Mouse (Mus musculus): ENCODE results near the gene Idua. TPM values are rescaled to one million over a fixed set of nuclear protein-coding genes. Genes with fewer than 3 reads are reported as not detected.

Gene Idua
- polyA plus RNA-seq, 1 experiment: 0.06 TPM

- Histone ChIP-seq H3K4me3 (replicated peaks) (no peak overlapping the region), H3K9me3 (ENCODE audit: control insufficient read depth, low read length) (no peaks in the 10 kb centered on the region), H3K36me3 (ENCODE audit: control insufficient read depth) (peaks cover 22% of the 10 kb centered on the region), H3K4me1 (ENCODE audit: control insufficient read depth) (no peaks in the 10 kb centered on the region; the same call in 1 of the 2 replicates), H3K27me3 (ENCODE audit: control insufficient read depth) (no peaks in the 10 kb centered on the region)
- TF ChIP-seq TAL1 (IDR thresholded peaks at IDR 0.05; ENCODE audit: low read length) (no peak), GATA1 (IDR thresholded peaks at IDR 0.05; ENCODE audit: low read length) (no peak)
Observed at GRCm38 (mm10) chr5:108636172-108636571, 24.0 kb upstream of the Idua start.

GRCm38 (mm10) chr5:108643674-108644073 lies 16.5 kb upstream of the Idua start:
- Histone ChIP-seq H3K4me1 (ENCODE audit: control insufficient read depth) (peaks cover 8% of the 10 kb centered on the region), H3K36me3 (ENCODE audit: control insufficient read depth) (peaks cover 74% of the 10 kb centered on the region), H3K27me3 (ENCODE audit: control insufficient read depth) (no peaks in the 10 kb centered on the region), H3K4me3 (replicated peaks) (no peak overlapping the region), H3K9me3 (ENCODE audit: control insufficient read depth, low read length) (no peaks in the 10 kb centered on the region)
- TF ChIP-seq GATA1 (IDR thresholded peaks at IDR 0.05; ENCODE audit: low read length) (no peak), TAL1 (IDR thresholded peaks at IDR 0.05; ENCODE audit: low read length) (no peak)

- Histone ChIP-seq H3K27me3 (ENCODE audit: control insufficient read depth) (no peaks in the 10 kb centered on the region), H3K36me3 (ENCODE audit: control insufficient read depth) (peaks cover 82% of the 10 kb centered on the region), H3K4me3 (replicated peaks) (no peak overlapping the region), H3K9me3 (ENCODE audit: control insufficient read depth, low read length) (no peaks in the 10 kb centered on the region), H3K4me1 (ENCODE audit: control insufficient read depth) (peaks cover 9% of the 10 kb centered on the region)
- TF ChIP-seq TAL1 (IDR thresholded peaks at IDR 0.05; ENCODE audit: low read length) (no peak), GATA1 (IDR thresholded peaks at IDR 0.05; ENCODE audit: low read length) (no peak)
Observed at GRCm38 (mm10) chr5:108645651-108646342, 14.3 kb upstream of the Idua start.

GRCm38 (mm10) chr5:108646343-108646660 lies 13.8 kb upstream of the Idua start:
- H3K4me3 ChIP-seq (replicated peaks): no peak overlapping the region
- no peaks in the 10 kb centered on the region for H3K27me3 ChIP-seq (ENCODE audit: control insufficient read depth)
- TF ChIP-seq GATA1 (IDR thresholded peaks at IDR 0.05; ENCODE audit: low read length): no peak
- TF ChIP-seq TAL1 (IDR thresholded peaks at IDR 0.05; ENCODE audit: low read length): no peak
- peaks cover 87% of the 10 kb centered on the region for H3K36me3 ChIP-seq (ENCODE audit: control insufficient read depth)
- H3K9me3 ChIP-seq (ENCODE audit: control insufficient read depth, low read length): no peaks in the 10 kb centered on the region
- H3K4me1 ChIP-seq (ENCODE audit: control insufficient read depth): peaks cover 11% of the 10 kb centered on the region

GRCm38 (mm10) chr5:108647311-108647710 lies 12.8 kb upstream of the Idua start:
- Histone ChIP-seq H3K4me3 (replicated peaks) (no peak overlapping the region), H3K27me3 (ENCODE audit: control insufficient read depth) (no peaks in the 10 kb centered on the region), H3K36me3 (ENCODE audit: control insufficient read depth) (peaks cover 91% of the 10 kb centered on the region), H3K9me3 (ENCODE audit: control insufficient read depth, low read length) (no peaks in the 10 kb centered on the region), H3K4me1 (ENCODE audit: control insufficient read depth) (peaks cover 11% of the 10 kb centered on the region)
- TF ChIP-seq TAL1 (IDR thresholded peaks at IDR 0.05; ENCODE audit: low read length) (no peak), GATA1 (IDR thresholded peaks at IDR 0.05; ENCODE audit: low read length) (no peak)

- no peak for TF ChIP-seq GATA1 (IDR thresholded peaks at IDR 0.05; ENCODE audit: low read length)
- TF ChIP-seq TAL1 (IDR thresholded peaks at IDR 0.05; ENCODE audit: low read length): no peak
Observed at GRCm38 (mm10) chr5:108647820-108648465, 12.2 kb upstream of the Idua start.

GRCm38 (mm10) chr5:108648937-108649576 lies 11.1 kb upstream of the Idua start:
- Histone ChIP-seq H3K36me3 (ENCODE audit: control insufficient read depth) (peaks cover 96% of the 10 kb centered on the region), H3K4me1 (ENCODE audit: control insufficient read depth) (peaks cover 11% of the 10 kb centered on the region), H3K4me3 (replicated peaks) (no peak overlapping the region), H3K27me3 (ENCODE audit: control insufficient read depth) (no peaks in the 10 kb centered on the region), H3K9me3 (ENCODE audit: control insufficient read depth, low read length) (no peaks in the 10 kb centered on the region)
- TF ChIP-seq GATA1 (IDR thresholded peaks at IDR 0.05; ENCODE audit: low read length): no peak
- TF ChIP-seq TAL1 (IDR thresholded peaks at IDR 0.05; ENCODE audit: low read length): no peak

More at GRCm38 (mm10) chr5:108647820-108648465, 12.2 kb upstream of the Idua start:
- no peak overlapping the region for H3K4me3 ChIP-seq (replicated peaks)
- peaks cover 11% of the 10 kb centered on the region for H3K4me1 ChIP-seq (ENCODE audit: control insufficient read depth)
- H3K27me3 ChIP-seq (ENCODE audit: control insufficient read depth): no peaks in the 10 kb centered on the region
- no peaks in the 10 kb centered on the region for H3K9me3 ChIP-seq (ENCODE audit: control insufficient read depth, low read length)
- peaks cover 91% of the 10 kb centered on the region for H3K36me3 ChIP-seq (ENCODE audit: control insufficient read depth)

- Histone ChIP-seq H3K4me1 (ENCODE audit: control insufficient read depth) (peaks cover 11% of the 10 kb centered on the region), H3K27me3 (ENCODE audit: control insufficient read depth) (no peaks in the 10 kb centered on the region), H3K36me3 (ENCODE audit: control insufficient read depth) (peaks cover 97% of the 10 kb centered on the region), H3K4me3 (replicated peaks) (no peak overlapping the region), H3K9me3 (ENCODE audit: control insufficient read depth, low read length) (no peaks in the 10 kb centered on the region)
- no peak for TF ChIP-seq TAL1 (IDR thresholded peaks at IDR 0.05; ENCODE audit: low read length)
- no peak for TF ChIP-seq GATA1 (IDR thresholded peaks at IDR 0.05; ENCODE audit: low read length)
Observed at GRCm38 (mm10) chr5:108650341-108650740, 9.8 kb upstream of the Idua start.

GRCm38 (mm10) chr5:108651136-108651720 lies 8.9 kb upstream of the Idua start:
- Histone ChIP-seq H3K4me1 (ENCODE audit: control insufficient read depth) (peaks cover 11% of the 10 kb centered on the region), H3K27me3 (ENCODE audit: control insufficient read depth) (no peaks in the 10 kb centered on the region), H3K9me3 (ENCODE audit: control insufficient read depth, low read length) (no peaks in the 10 kb centered on the region), H3K36me3 (ENCODE audit: control insufficient read depth) (peaks cover 97% of the 10 kb centered on the region), H3K4me3 (replicated peaks) (no peak overlapping the region)
- TF ChIP-seq TAL1 (IDR thresholded peaks at IDR 0.05; ENCODE audit: low read length): no peak
- TF ChIP-seq GATA1 (IDR thresholded peaks at IDR 0.05; ENCODE audit: low read length): no peak
